Mouse (Mus musculus): ENCODE measurements around the gene Map3k7.
A peak's percentile ranks its signal among the peaks of the same experiment; 100 is the strongest.

DNA sequence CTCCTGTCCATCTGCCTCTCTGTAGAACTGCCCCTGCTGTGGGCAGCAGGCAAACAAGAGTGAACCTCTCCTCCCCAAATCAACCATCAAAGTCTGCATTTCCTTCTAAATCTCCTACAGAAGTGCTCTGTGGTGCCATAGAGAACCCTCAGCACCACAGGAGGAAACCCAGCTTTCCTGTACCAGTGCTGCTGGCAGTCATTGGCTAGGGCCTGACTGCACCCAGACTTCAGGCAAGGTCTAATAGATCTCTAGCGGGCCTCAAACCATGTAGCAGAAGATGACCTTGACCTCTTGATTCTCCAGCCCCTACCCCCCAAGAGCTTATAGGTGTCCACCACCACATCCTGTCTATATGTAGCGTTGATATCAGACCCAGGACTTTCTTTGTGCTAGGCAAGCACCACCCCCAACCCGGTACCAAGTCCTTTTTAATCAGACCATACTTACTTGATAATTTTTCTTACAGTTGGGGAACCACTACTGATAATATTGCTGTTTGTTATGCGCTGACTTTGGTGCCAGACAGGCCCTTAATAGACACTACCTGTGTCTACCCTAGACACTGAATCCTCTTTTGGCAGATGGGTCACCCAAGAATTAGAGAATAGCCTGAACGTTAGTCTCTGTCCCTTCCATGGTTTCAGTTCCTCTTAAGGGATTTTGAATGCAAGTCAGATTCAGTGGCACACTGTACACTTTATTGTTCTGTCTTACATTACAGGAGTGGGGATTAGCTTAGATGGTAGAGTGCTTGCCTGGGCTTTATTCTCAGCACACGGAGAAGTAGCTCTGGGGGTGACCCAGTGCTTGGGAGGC, 41.1 kb downstream of the Map3k7 start:
- TF ChIP-seq POLR2A (IDR thresholded peaks at IDR 0.05; ENCODE audit: control insufficient read depth in 1 of 2, insufficient read depth in 1 of 2, low read depth in 1 of 2, low read length in 2 of 2, poor library complexity in 1 of 2) (no peak), ZC3H11A (IDR thresholded peaks at IDR 0.05; ENCODE audit: low read depth, low read length) (no peak), POLR2AphosphoS5 (IDR thresholded peaks at IDR 0.05; ENCODE audit: borderline replicate concordance, low read depth, low read length) (no peak), E2F4 (IDR thresholded peaks at IDR 0.05; ENCODE audit: borderline replicate concordance, low read depth, low read length) (no peak), GATA1 (IDR thresholded peaks at IDR 0.05; ENCODE audit: low read depth, low read length) (peak; percentile 67; the same call in 1 of the 2 replicates)
